Mouse (Mus musculus) gastrocnemius, adult 2 months (tissue): ENCODE measurements around the gene Asb15. TPM values are rescaled to one million over a fixed set of nuclear protein-coding genes. Genes with fewer than 3 reads are reported as not detected.
A peak's percentile ranks its signal among the peaks of the same experiment; 100 is the strongest.

ENCODE experiments used
- DNase-seq: peaks from one replicate; pipeline ENCODE4 v3.0.0; 2022
- H3K27ac ChIP-seq: fragments of 200-600 bp; 2 replicates; pipeline ENCODE4 v1.8.1; 2022; ENCODE audit warnings: mild to moderate bottlenecking
- H3K4me3 ChIP-seq: fragments of 200-600 bp; 2 replicates; pipeline ENCODE4 v1.8.1; 2022; ENCODE audit warnings: mild to moderate bottlenecking, moderate library complexity
- CTCF ChIP-seq: fragments of 200-600 bp; IDR thresholded peaks from 2 replicates; pipeline ENCODE4 v1.8.1; 2022; ENCODE audit warnings: antibody characterized with exemption, mild to moderate bottlenecking, moderate library complexity
- intact Hi-C: fragments of 180-260 bp; cut with DNase I; formaldehyde crosslinking; loops from one replicate; pipeline ENCODE4 v1.15.1; 2025
- total RNA-seq, 2 experiments: library from RNA; stranded (reverse); gene quantifications; 2 replicates each; pipeline ENCODE4 v1.2.3; 2021

Asb15 gene
- total RNA-seq, 2 experiments from 2014 or later = 34.9 to 54.5 TPM

GRCm38 (mm10) chr6:24616746-24617145, 88.8 kb downstream of the Asb15 start:
- H3K4me3 ChIP-seq = no peak overlapping the region
- DNase-seq = no peak
- intact Hi-C loops = no loop called here
- TF ChIP-seq CTCF = no peak
- no peak overlapping the region for H3K27ac ChIP-seq

GRCm38 (mm10) chr6:24619285-24620045, 91.5 kb downstream of the Asb15 start:
- no peak for DNase-seq
- intact Hi-C loops = no loop called here
- TF ChIP-seq CTCF = no peak
- no peak overlapping the region for H3K27ac ChIP-seq
- H3K4me3 ChIP-seq = no peak overlapping the region

GRCm38 (mm10) chr6:24620936-24621335, 93.0 kb downstream of the Asb15 start:
- TF ChIP-seq CTCF = no peak
- Histone ChIP-seq H3K27ac (no peak overlapping the region), H3K4me3 (no peak overlapping the region)
- intact Hi-C loops = no loop called here
- DNase-seq = no peak

- Histone ChIP-seq H3K4me3 (no peak overlapping the region), H3K27ac (peak overlapping the region; percentile 35; the same call in 1 of the 2 replicates)
- DNase-seq = no peak
- no peak for TF ChIP-seq CTCF
- intact Hi-C loops = no loop called here
Measured at GRCm38 (mm10) chr6:24622098-24622497, 94.2 kb downstream of the Asb15 start.

Other genes with a start within 250 kb of the Asb15 start
- gene Iqub, start 13.1 kb upstream of the Asb15 start, total RNA-seq = under 1 TPM; 0.15 to 0.22 TPM
- 100 to 1,000 TPM; 579 to 752 TPM for gene Ndufa5, start 131 bp upstream of the Asb15 start, total RNA-seq
- gene Lmod2, start 69.6 kb downstream of the Asb15 start, total RNA-seq = 100 to 1,000 TPM; 105 to 286 TPM
- 10 to 100 TPM; 15.3 to 18.1 TPM for gene Wasl, start 136.9 kb downstream of the Asb15 start, total RNA-seq
- not detected for gene Hyal6, start 205.1 kb downstream of the Asb15 start, total RNA-seq
- not detected for gene Hyal4, start 220.2 kb downstream of the Asb15 start, total RNA-seq